Mouse (Mus musculus) CH12.LX (cell line): ENCODE measurements around the gene CK137956. TPM values are rescaled to one million over a fixed set of nuclear protein-coding genes. Genes with fewer than 3 reads are reported as not detected.

Experiments
- DNase-seq: peaks from one replicate; pipeline ENCODE4 v3.0.0-alpha.2; 2013; ENCODE audit errors: extremely low read depth
- H3K27ac ChIP-seq: 2 replicates; pipeline ENCODE4 v1.5.1; 2012; ENCODE audit warnings: low read depth, mild to moderate bottlenecking, control low read depth, moderate library complexity; ENCODE audit not compliant: insufficient read depth
- H3K27me3 ChIP-seq: replicated peaks from 2 replicates; pipeline ENCODE3; 2012; ENCODE audit warnings: inconsistent platforms
- H3K36me3 ChIP-seq, 2 experiments: replicated peaks in 1 of 2; 2 replicates each; pipeline versions ENCODE3 to v1.6.1; 2012; ENCODE audit warnings: inconsistent platforms in 1 of 2, low read length in 1 of 2, mild to moderate bottlenecking in 1 of 2, mixed read lengths in 1 of 2, moderate library complexity in 1 of 2; ENCODE audit not compliant: control insufficient read depth in 1 of 2, insufficient read depth in 1 of 2
- H3K4me1 ChIP-seq, 2 experiments: 2 replicates each; pipeline ENCODE4 v1.6.1; 2012; ENCODE audit warnings: inconsistent platforms in 1 of 2, moderate library complexity in 1 of 2; ENCODE audit not compliant: insufficient read depth in 2 of 2, control insufficient read depth in 1 of 2
- H3K4me2 ChIP-seq: 2 replicates; pipeline ENCODE4 v1.6.1; 2012; ENCODE audit warnings: low read depth, mild to moderate bottlenecking, control low read depth; ENCODE audit not compliant: poor library complexity, insufficient read depth, severe bottlenecking
- H3K4me3 ChIP-seq, 3 experiments: fragments of 150-350 bp in 1 of 3; sonication (generic) in 1 of 3; replicated peaks in 1 of 3; 2 replicates each; pipeline versions ENCODE3 to v1.5.1; 2011 to 2012; ENCODE audit warnings: low read depth in 2 of 3, low read length in 2 of 3, mild to moderate bottlenecking in 2 of 3, moderate library complexity in 2 of 3, control low read depth in 1 of 3, improper control_type of control experiment in 1 of 3, inconsistent platforms in 1 of 3, mixed read lengths in 1 of 3; ENCODE audit not compliant: poor library complexity in 1 of 3
- H3K79me2 ChIP-seq: replicated peaks from 2 replicates; pipeline ENCODE4 v1.6.1; 2012; ENCODE audit warnings: mild to moderate bottlenecking, moderate library complexity; ENCODE audit not compliant: control insufficient read depth, poor library complexity, insufficient read depth, severe bottlenecking; ENCODE audit errors: extremely low read depth
- H3K9ac ChIP-seq: 2 replicates; pipeline ENCODE4 v1.6.1; 2012; ENCODE audit warnings: low read depth, mild to moderate bottlenecking, control low read depth, moderate library complexity; ENCODE audit not compliant: insufficient read depth
- H3K9me3 ChIP-seq: replicated peaks from 2 replicates; pipeline ENCODE3; 2012; ENCODE audit warnings: low read length, inconsistent platforms, mixed read lengths
- BHLHE40 ChIP-seq: IDR thresholded peaks from 2 replicates; pipeline ENCODE4 v1.6.1; 2011; ENCODE audit warnings: mild to moderate bottlenecking, low read depth, low read length, improper control_type of control experiment
- ELF1 ChIP-seq: IDR thresholded peaks from 2 replicates; pipeline ENCODE4 v1.6.1; 2014; ENCODE audit warnings: low read depth, mild to moderate bottlenecking, inconsistent platforms, low read length, improper control_type of control experiment
- KAT2A ChIP-seq: IDR thresholded peaks from 2 replicates; pipeline ENCODE4 v1.6.1; 2012; ENCODE audit warnings: low read length, improper control_type of control experiment, inconsistent platforms; ENCODE audit not compliant: insufficient replicate concordance
- MAX ChIP-seq: IDR thresholded peaks from 2 replicates; pipeline ENCODE4 v1.6.1; 2011; ENCODE audit warnings: low read length, improper control_type of control experiment
- MXI1 ChIP-seq: IDR thresholded peaks from 2 replicates; pipeline ENCODE4 v1.6.1; 2011; ENCODE audit warnings: mild to moderate bottlenecking, low read depth, low read length, improper control_type of control experiment
- MYC ChIP-seq: IDR thresholded peaks from 2 replicates; pipeline ENCODE4 v1.6.1; 2011; ENCODE audit warnings: low read depth, mild to moderate bottlenecking, improper control_type of control experiment, low read length
- NRF1 ChIP-seq: IDR thresholded peaks from 2 replicates; pipeline ENCODE4 v1.6.1; 2014; ENCODE audit warnings: low read depth, mild to moderate bottlenecking, inconsistent platforms, low read length, improper control_type of control experiment, moderate library complexity
- RAD21 ChIP-seq: IDR thresholded peaks from 2 replicates; pipeline ENCODE4 v1.6.1; 2011; ENCODE audit warnings: low read depth, mild to moderate bottlenecking, low read length, improper control_type of control experiment, moderate library complexity
- RCOR1 ChIP-seq: conservative IDR thresholded peaks from 2 replicates; pipeline ENCODE4 v1.6.1; 2012; ENCODE audit warnings: low read depth, mild to moderate bottlenecking, inconsistent platforms, low read length, improper control_type of control experiment
- SMC3 ChIP-seq: IDR thresholded peaks from 2 replicates; pipeline ENCODE4 v1.6.1; 2011; ENCODE audit warnings: low read depth, low read length, improper control_type of control experiment
- TBP ChIP-seq: conservative IDR thresholded peaks from 2 replicates; pipeline ENCODE4 v1.6.1; 2011; ENCODE audit warnings: low read depth, low read length, improper control_type of control experiment
- USF1 ChIP-seq: IDR thresholded peaks from 2 replicates; pipeline ENCODE4 v1.6.1; 2014; ENCODE audit warnings: low read depth, mild to moderate bottlenecking, inconsistent platforms, low read length, improper control_type of control experiment
- USF2 ChIP-seq: conservative IDR thresholded peaks from 2 replicates; pipeline ENCODE4 v1.6.1; 2011; ENCODE audit warnings: low read depth, low read length, improper control_type of control experiment
- ZMIZ1 ChIP-seq: IDR thresholded peaks from 2 replicates; pipeline ENCODE4 v1.6.1; 2012; ENCODE audit warnings: low read depth, mild to moderate bottlenecking, inconsistent platforms, low read length, improper control_type of control experiment
- ZNF384 ChIP-seq: IDR thresholded peaks from 2 replicates; pipeline ENCODE4 v1.6.1; 2012; ENCODE audit warnings: low read depth, low read length, improper control_type of control experiment, inconsistent platforms
- dilution Hi-C: fragments of 300-500 bp; cut with MboI; formaldehyde crosslinking; loops from 2 replicates; pipeline ENCODE4 v1.14.3; 2020; ENCODE audit warnings: low sequenced_read_pairs; ENCODE audit not compliant: extremely low pct_unique_long_range_greater_than_20kb, extremely low pct_ligation_motif_present
- in situ Hi-C: fragments of 300-500 bp; cut with MboI; formaldehyde crosslinking; loops from 3 replicates; pipeline ENCODE4 v1.14.3; 2019; ENCODE audit warnings: low sequenced_read_pairs, low pct_ligation_motif_present, low pct_unique_long_range_greater_than_20kb, mixed read lengths
- polyA plus RNA-seq: library from polyadenylated mRNA; unstranded; fragments of >175 nt; gene quantifications from 2 replicates; pipeline ENCODE4 v1.2.1, GENCODE M21; 2012; ENCODE audit warnings: low read depth; ENCODE audit not compliant: insufficient read length
- total RNA-seq, 2 experiments: library from RNA; depleted of rRNA; stranded (reverse); fragments of 300-350 nt in 1 of 2; fragments of >200 nt in 1 of 2; gene quantifications; 2 replicates each; pipeline ENCODE4 v1.2.3; 2012 to 2014

CK137956 gene
- total and polyA plus RNA-seq, 3 experiments, result not detected

DNA sequence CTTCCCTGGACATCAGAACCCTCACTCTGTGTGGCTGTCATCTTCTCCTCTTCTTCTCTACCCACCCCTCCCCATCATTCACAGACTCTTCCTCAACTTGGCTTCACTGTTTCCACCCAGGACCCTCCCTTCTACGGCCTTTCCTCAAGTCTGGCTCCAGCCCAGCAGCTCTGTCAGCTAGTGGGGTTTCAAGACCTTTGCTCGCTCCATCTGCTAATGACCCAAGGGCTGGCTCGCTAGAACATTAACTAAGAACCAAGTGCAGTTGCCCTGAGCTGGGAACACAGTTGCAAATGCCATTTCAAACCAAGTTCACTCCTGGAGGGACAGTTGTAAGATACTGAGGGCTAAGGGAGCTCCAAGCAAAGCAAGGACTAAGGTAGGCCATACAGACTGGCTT, 28.5 kb upstream of the CK137956 start:
- no peak for DNase-seq
- dilution Hi-C loops, result no loop called here
- Histone ChIP-seq H3K79me2 (no peaks in the 10 kb centered on the region), H3K36me3 (no peaks in the 10 kb centered on the region), H3K4me1 (no peaks in the 10 kb centered on the region), H3K9me3 (peaks cover 87% of the 10 kb centered on the region), H3K4me2 (no peak overlapping the region), H3K4me3 (no peak overlapping the region), H3K9ac (no peak overlapping the region), H3K27ac (no peak overlapping the region), H3K27me3 (no peaks in the 10 kb centered on the region)
- in situ Hi-C loops, result no loop called here
- no peak for TF ChIP-seq NRF1
- no peak for TF ChIP-seq KAT2A
- no peak for TF ChIP-seq TBP
- TF ChIP-seq ZMIZ1, result no peak
- TF ChIP-seq MYC, result no peak
- TF ChIP-seq ZNF384, result no peak
- no peak for TF ChIP-seq ELF1
- no peak for TF ChIP-seq MAX
- no peak for TF ChIP-seq RCOR1
- no peak for TF ChIP-seq USF2

DNA sequence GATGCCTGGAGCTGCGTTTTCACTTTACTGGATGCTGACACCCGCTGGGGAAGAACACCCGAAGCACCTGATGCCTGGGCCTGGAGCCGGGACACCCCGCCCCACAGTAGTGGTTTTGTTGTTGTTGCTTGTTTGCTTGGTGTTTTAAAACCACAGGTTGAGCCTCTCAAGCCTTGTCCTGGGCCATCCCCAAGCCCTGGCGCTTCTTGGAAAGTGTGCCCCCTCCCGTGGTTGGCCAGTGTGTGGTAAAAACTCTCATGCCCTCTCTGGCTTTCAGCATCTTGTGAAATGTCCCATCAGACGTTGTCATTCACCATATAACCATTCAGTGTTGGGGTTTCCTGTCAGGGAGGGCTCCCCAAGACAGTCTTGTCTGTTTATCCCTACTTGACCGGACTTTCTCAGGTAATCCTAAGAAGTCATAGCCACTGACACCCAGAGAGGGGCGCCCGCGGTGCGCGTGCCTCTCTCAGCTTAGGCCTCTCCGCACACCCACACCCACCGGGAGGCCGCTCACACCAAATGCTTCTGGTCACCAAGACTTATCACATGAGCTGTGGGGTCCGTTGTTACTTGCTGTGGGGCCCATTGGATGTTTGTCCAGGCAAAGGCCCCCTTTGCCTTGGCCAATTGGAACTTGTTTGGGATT, 18.7 kb upstream of the CK137956 start:
- H3K27me3 ChIP-seq, result no peaks in the 10 kb centered on the region
- DNase-seq, result no peak
- no peak overlapping the region for H3K4me3 ChIP-seq
- no peak overlapping the region for H3K9ac ChIP-seq
- no peak overlapping the region for H3K27ac ChIP-seq
- H3K4me1 ChIP-seq, result no peaks in the 10 kb centered on the region
- H3K36me3 ChIP-seq, result no peaks in the 10 kb centered on the region
- TF ChIP-seq ZMIZ1 (no peak), RAD21 (no peak), USF1 (no peak), KAT2A (no peak), MXI1 (no peak), SMC3 (no peak), ELF1 (no peak), BHLHE40 (no peak)
- in situ Hi-C loops (no loop called here), dilution Hi-C loops (no loop called here)
- H3K9me3 ChIP-seq, result peaks cover 86% of the 10 kb centered on the region
- no peak overlapping the region for H3K4me2 ChIP-seq
- H3K79me2 ChIP-seq, result no peaks in the 10 kb centered on the region
